Mouse (Mus musculus) megakaryocyte, embryonic 14.5 days (primary cell): ENCODE data around the gene Gm36864. TPM values are rescaled to one million over a fixed set of nuclear protein-coding genes. Genes with fewer than 3 reads are reported as not detected.

Experiments used
- H3K27me3 ChIP-seq: replicated peaks from 2 replicates; pipeline ENCODE3; 2012; ENCODE audit warnings: inconsistent platforms
- H3K36me3 ChIP-seq: replicated peaks from 2 replicates; pipeline ENCODE3; 2012; ENCODE audit warnings: low read length, inconsistent platforms, mixed read lengths
- H3K4me1 ChIP-seq: 2 replicates; pipeline ENCODE4 v1.6.1; 2012; ENCODE audit warnings: inconsistent platforms
- H3K4me3 ChIP-seq: replicated peaks from 2 replicates; pipeline ENCODE3; 2012; ENCODE audit warnings: moderate library complexity, mild to moderate bottlenecking, inconsistent platforms
- H3K9me3 ChIP-seq: 2 replicates; pipeline ENCODE4 v1.6.1; 2012; ENCODE audit warnings: inconsistent platforms
- FLI1 ChIP-seq: IDR thresholded peaks from 2 replicates; pipeline ENCODE4 v1.6.1; 2012; ENCODE audit warnings: low read length, inconsistent platforms, mixed read lengths
- GATA1 ChIP-seq: IDR thresholded peaks from 3 replicates; pipeline ENCODE4 v1.6.1; 2012; ENCODE audit warnings: mixed read lengths, low read length, inconsistent platforms, borderline replicate concordance
- polyA plus RNA-seq: library from polyadenylated mRNA; stranded (reverse); fragments of >175 nt; gene quantifications from 2 replicates; pipeline ENCODE4 v1.2.3, GENCODE M21; 2012; ENCODE audit warnings: low replicate concordance; ENCODE audit not compliant: insufficient read depth

Gene Gm36864
- polyA plus RNA-seq, 1 experiment: not detected

DNA sequence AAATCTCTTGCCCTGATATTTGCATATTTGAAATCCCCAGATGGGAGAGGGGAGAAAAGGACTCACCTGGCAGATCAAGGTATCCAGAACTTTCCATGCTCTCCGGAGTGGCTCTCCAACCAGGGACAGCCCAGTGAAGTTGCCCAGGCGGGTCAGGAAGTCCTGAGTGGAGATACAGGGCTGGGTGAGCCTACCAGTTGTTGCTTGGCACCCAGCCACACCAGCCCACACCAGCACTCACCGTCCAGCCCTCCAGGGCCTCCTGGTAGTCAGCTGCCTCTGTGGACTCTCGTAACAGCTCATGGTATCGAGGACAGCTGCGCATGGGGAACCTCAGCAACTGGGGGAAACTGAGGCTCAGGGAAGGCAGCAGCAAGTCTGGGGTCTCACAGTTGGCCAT lies 19.0 kb downstream of the Gm36864 start:
- Histone ChIP-seq H3K4me1 (peaks cover 33% of the 10 kb centered on the region), H3K36me3 (peaks cover 43% of the 10 kb centered on the region), H3K27me3 (peaks cover 18% of the 10 kb centered on the region), H3K9me3 (no peaks in the 10 kb centered on the region), H3K4me3 (no peak overlapping the region)
- no peak for TF ChIP-seq GATA1

GRCm38 (mm10) chr7:44257278-44257677 lies 21.3 kb downstream of the Gm36864 start, which contains the start of gene Acp4:
Gene Acp4 (minus strand): TSS chr7:44257378.
- no peak within 1 kb of the TSS for H3K4me3 ChIP-seq
- TF ChIP-seq FLI1: no peak
- TF ChIP-seq GATA1: no peak
- peaks cover 24% of the 10 kb centered on the region for H3K36me3 ChIP-seq
- peaks cover 16% of the 10 kb centered on the region for H3K4me1 ChIP-seq
- H3K27me3 ChIP-seq: peaks cover 40% of the 10 kb centered on the region
- no peaks in the 10 kb centered on the region for H3K9me3 ChIP-seq

DNA sequence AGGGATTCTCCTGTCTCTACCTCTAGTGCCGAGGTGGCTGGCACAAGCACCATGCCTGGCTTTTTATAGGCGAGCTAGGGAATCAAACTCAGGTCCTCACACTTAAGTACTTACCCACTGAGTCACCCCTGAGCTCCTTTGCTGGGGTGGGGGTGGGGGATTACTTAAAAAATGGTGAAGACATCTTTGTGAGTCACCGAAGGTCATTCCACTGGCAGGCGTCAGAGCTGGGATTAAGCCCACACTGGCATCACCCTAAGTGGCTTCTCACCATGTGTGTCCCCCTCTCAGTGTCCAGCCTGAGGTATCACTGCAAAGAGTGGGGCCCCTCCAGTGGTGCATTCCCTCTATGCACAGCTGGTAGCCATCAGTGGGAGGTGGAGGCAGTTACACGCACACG lies 24.4 kb downstream of the Gm36864 start:
- Histone ChIP-seq H3K4me3 (no peak overlapping the region), H3K27me3 (peaks cover 58% of the 10 kb centered on the region), H3K9me3 (no peaks in the 10 kb centered on the region), H3K4me1 (peaks cover 14% of the 10 kb centered on the region), H3K36me3 (no peaks in the 10 kb centered on the region)
- TF ChIP-seq GATA1 (no peak), FLI1 (no peak)

DNA sequence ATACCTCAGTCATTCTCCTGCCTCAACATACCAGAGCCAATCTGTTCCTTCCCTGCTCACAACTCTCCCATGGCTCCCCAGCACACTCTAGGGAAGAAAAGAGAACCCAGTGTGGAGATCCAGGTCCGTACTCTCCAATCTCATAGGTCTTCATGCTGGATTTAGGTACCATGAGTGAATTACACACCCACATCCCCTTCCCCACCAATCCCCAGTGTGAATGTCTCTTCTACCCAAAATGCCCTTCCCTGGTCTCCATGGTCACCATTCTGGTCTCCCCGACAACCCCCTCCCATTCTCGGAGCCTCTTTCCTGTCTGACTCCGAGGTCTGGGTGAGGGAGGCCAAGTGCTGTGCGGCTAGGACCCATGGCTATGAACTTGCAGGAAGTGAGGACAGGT lies 25.2 kb downstream of the Gm36864 start, which contains the start of gene Gm15517:
TSS of gene Gm15517 (plus strand) at position 301 of the 400 bp plus-strand sequence.
- Histone ChIP-seq H3K36me3 (no peaks in the 10 kb centered on the region), H3K27me3 (peaks cover 61% of the 10 kb centered on the region), H3K9me3 (no peaks in the 10 kb centered on the region), H3K4me3 (no peak within 1 kb of the TSS), H3K4me1 (peaks cover 14% of the 10 kb centered on the region)
- TF ChIP-seq FLI1: no peak
- TF ChIP-seq GATA1: no peak

GRCm38 (mm10) chr7:44262791-44263643 lies 27.0 kb downstream of the Gm36864 start:
- Histone ChIP-seq H3K36me3 (no peaks in the 10 kb centered on the region), H3K4me3 (peak overlapping the region; percentile 26), H3K9me3 (no peaks in the 10 kb centered on the region), H3K4me1 (peaks cover 14% of the 10 kb centered on the region), H3K27me3 (peaks cover 72% of the 10 kb centered on the region)
- TF ChIP-seq FLI1 (no peak), GATA1 (no peak)

GRCm38 (mm10) chr7:44268117-44268516 lies 32.1 kb downstream of the Gm36864 start:
- H3K27me3 ChIP-seq: peaks cover 45% of the 10 kb centered on the region
- TF ChIP-seq GATA1 (no peak), FLI1 (no peak)

GRCm38 (mm10) chr7:44269397-44269796 lies 33.4 kb downstream of the Gm36864 start:
- Histone ChIP-seq H3K4me1 (peaks cover 2% of the 10 kb centered on the region; the same call in 1 of the 2 replicates), H3K27me3 (peaks cover 46% of the 10 kb centered on the region), H3K9me3 (peaks cover 4% of the 10 kb centered on the region; the same call in 1 of the 2 replicates), H3K36me3 (no peaks in the 10 kb centered on the region), H3K4me3 (no peak overlapping the region)
- TF ChIP-seq GATA1 (no peak), FLI1 (no peak)

More at GRCm38 (mm10) chr7:44268117-44268516, 32.1 kb downstream of the Gm36864 start:
- Histone ChIP-seq H3K36me3 (no peaks in the 10 kb centered on the region), H3K4me1 (peaks cover 10% of the 10 kb centered on the region), H3K9me3 (peaks cover 4% of the 10 kb centered on the region; the same call in 1 of the 2 replicates), H3K4me3 (no peak overlapping the region)

- H3K9me3 ChIP-seq: peaks cover 7% of the 10 kb centered on the region; the same call in 1 of the 2 replicates
- TF ChIP-seq GATA1 (no peak), FLI1 (no peak)
- no peaks in the 10 kb centered on the region for H3K36me3 ChIP-seq
- H3K4me1 ChIP-seq: no peaks in the 10 kb centered on the region; the same call in 1 of the 2 replicates
- H3K27me3 ChIP-seq: peaks cover 48% of the 10 kb centered on the region
- H3K4me3 ChIP-seq: no peak overlapping the region
Measured at GRCm38 (mm10) chr7:44271309-44271708, 35.3 kb downstream of the Gm36864 start.

DNA sequence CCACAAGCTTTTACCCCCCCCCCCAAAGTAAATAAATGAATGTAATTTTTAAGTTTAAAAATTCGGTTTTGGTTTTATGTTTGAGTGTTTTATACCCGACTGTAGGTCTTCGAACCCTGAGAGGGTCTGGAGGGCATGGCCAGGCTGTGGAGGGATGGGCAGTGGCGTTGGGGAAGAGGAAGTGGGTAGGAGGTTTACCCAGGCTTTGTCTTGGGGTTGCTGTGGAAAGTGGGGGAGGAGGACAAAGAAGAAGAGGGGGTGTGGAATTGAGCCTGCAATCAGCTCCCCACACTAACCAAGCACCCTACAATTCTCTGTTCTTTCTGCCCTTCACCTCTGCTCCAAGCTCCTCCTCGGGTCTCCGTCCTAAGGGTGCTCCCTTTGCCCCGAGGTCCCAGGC lies 36.6 kb downstream of the Gm36864 start:
- H3K27me3 ChIP-seq: peaks cover 40% of the 10 kb centered on the region
- no peaks in the 10 kb centered on the region for H3K36me3 ChIP-seq
- peaks cover 7% of the 10 kb centered on the region; the same call in 1 of the 2 replicates for H3K9me3 ChIP-seq
- no peak overlapping the region for H3K4me3 ChIP-seq
- TF ChIP-seq GATA1: no peak
- TF ChIP-seq FLI1: no peak
- no peaks in the 10 kb centered on the region; the same call in 1 of the 2 replicates for H3K4me1 ChIP-seq

DNA sequence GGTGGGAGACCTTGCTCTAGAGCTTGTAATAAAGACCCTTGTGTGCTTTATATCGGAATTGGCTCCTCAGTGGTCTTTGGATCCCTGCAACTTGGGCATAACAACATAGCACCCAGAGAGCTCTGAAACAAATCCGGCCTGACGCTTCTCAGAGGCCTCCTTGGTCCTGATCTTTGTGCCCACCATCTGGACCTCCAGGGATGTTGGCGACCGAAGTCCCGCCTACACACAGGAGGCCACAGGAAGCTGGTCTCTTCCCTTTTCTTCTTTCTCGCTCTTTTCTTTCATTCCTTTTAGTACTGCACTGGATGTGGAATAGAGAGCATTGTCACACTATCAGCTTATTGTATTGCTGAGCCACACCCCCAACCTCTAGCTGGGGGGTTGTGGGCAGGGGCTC lies 37.5 kb downstream of the Gm36864 start:
- peaks cover 16% of the 10 kb centered on the region for H3K9me3 ChIP-seq
- no peak overlapping the region for H3K4me3 ChIP-seq
- no peak for TF ChIP-seq FLI1
- TF ChIP-seq GATA1: no peak

More for the DNA sequence above, 37.5 kb downstream of the Gm36864 start:
- H3K36me3 ChIP-seq: no peaks in the 10 kb centered on the region
- H3K27me3 ChIP-seq: peaks cover 37% of the 10 kb centered on the region
- no peaks in the 10 kb centered on the region; the same call in 1 of the 2 replicates for H3K4me1 ChIP-seq
